Mouse (Mus musculus): ENCODE measurements around the gene Bmt2. TPM values are rescaled to one million over a fixed set of nuclear protein-coding genes. Genes with fewer than 3 reads are reported as not detected.

The Bmt2 gene
- total and polyA plus RNA-seq, 2 experiments from 2014 or later, result 8.7 to 13.1 TPM

DNA sequence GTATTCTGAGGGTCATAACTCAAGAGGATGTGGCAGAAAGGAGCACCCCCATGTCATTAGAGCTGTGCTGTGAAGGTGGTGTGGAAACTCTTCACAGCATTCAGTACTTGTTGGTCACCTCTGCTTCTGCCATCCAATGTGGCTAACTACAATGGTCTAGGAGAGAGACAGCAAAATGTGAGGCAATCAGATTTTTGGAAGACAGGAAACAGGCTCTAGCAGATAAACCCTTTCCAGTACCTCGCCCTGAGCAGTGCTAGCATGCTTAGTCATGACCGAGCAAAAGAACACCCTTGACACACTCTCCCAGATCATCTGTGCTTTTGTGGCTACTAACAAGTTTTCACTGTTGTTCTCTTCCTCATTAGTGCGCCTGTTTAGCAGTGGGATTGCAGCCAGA lies 60.7 kb downstream of the Bmt2 start:
- no peaks in the 10 kb centered on the region for H3K4me1 ChIP-seq (ENCODE audit: control insufficient read depth, insufficient read depth)
- no peaks in the 10 kb centered on the region for H3K9me3 ChIP-seq (replicated peaks; ENCODE audit: control insufficient read depth, low read length)
- 74% methylated on average over 3 of the region's 3 CpGs for WGBS
- no peak overlapping the region for H3K9ac ChIP-seq (replicated peaks; ENCODE audit: low read depth, low read length)
- no peak for DNase-seq (ENCODE audit: low spot score)
- no peak for TF ChIP-seq EP300 (IDR thresholded peaks at IDR 0.05; ENCODE audit: low read depth)
- no peak for TF ChIP-seq CTCF (IDR thresholded peaks at IDR 0.05; ENCODE audit: low read depth)
- H3K4me3 ChIP-seq (ENCODE audit: low read depth, low read length), result no peak overlapping the region
- no peaks in the 10 kb centered on the region for H3K27me3 ChIP-seq (ENCODE audit: control insufficient read depth, insufficient read depth, low read length)
- no peak overlapping the region for H3K27ac ChIP-seq (ENCODE audit: low read depth)
- H3K4me2 ChIP-seq (ENCODE audit: low read depth, low read length), result no peak overlapping the region
- ATAC-seq (ENCODE audit: insufficient read depth, low read depth), result no peak
- no peaks in the 10 kb centered on the region; the same call in 1 of the 2 replicates for H3K36me3 ChIP-seq (replicated peaks; ENCODE audit: control insufficient read depth, insufficient read depth, low read length)

DNA sequence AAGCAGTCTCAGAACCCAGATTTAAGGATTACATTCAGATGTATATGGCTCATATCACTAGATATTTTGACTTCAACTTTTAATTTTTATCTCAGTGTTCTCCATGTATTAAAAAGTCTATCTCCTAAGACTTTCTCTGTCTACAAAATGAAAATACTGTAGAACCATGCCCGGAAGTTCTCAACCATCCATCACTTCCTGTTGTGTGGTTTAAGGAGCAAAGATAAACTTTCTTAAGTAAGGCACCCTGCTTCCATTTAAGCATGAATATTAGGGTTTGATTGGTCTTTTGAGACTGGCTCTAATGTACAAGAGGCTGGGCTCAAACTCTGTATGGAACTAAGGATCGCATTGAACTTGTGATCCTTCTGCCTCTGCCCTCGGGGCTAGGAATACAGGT lies 63.2 kb downstream of the Bmt2 start:
- WGBS, result 82% methylated on average over 3 of the region's 3 CpGs

DNA sequence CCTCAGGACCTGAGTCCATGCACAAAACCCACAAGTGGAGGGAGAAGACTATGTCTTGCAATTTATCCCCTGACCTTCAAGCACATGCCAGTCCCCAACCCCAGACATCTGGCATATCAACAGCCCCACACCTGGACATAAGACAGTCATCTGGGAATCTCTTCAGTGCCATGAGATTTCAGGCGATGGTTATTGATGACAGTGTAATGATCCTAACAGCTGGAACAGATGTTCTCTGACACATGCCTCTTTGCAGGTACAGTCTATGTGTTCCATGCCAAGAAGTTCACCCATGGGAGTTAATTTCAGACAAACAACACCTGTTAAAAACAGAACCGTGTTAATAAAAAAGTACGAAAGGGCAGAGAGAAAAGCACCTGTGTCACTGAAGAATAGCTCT lies 64.1 kb downstream of the Bmt2 start:
- no peak for TF ChIP-seq EP300 (IDR thresholded peaks at IDR 0.05; ENCODE audit: low read depth)
- TF ChIP-seq CTCF (IDR thresholded peaks at IDR 0.05; ENCODE audit: low read depth), result no peak
- H3K27ac ChIP-seq (ENCODE audit: low read depth), result no peak overlapping the region
- no peaks in the 10 kb centered on the region for H3K27me3 ChIP-seq (ENCODE audit: control insufficient read depth, insufficient read depth, low read length)
- no peak overlapping the region for H3K4me2 ChIP-seq (ENCODE audit: low read depth, low read length)
- 75% methylated on average over 3 of the region's 3 CpGs for WGBS
- H3K9ac ChIP-seq (replicated peaks; ENCODE audit: low read depth, low read length), result no peak overlapping the region
- H3K36me3 ChIP-seq (replicated peaks; ENCODE audit: control insufficient read depth, insufficient read depth, low read length), result no peaks in the 10 kb centered on the region
- ATAC-seq (ENCODE audit: insufficient read depth, low read depth), result no peak
- H3K4me3 ChIP-seq (ENCODE audit: low read depth, low read length), result no peak overlapping the region
- no peaks in the 10 kb centered on the region for H3K9me3 ChIP-seq (replicated peaks; ENCODE audit: control insufficient read depth, low read length)
- no peak for DNase-seq (ENCODE audit: low spot score)
- no peaks in the 10 kb centered on the region for H3K4me1 ChIP-seq (ENCODE audit: control insufficient read depth, insufficient read depth)

More for the DNA sequence above, 63.2 kb downstream of the Bmt2 start:
- ATAC-seq (ENCODE audit: insufficient read depth, low read depth) (no peak), DNase-seq (ENCODE audit: low spot score) (no peak)
- no peak overlapping the region for H3K9ac ChIP-seq (replicated peaks; ENCODE audit: low read depth, low read length)
- TF ChIP-seq EP300 (IDR thresholded peaks at IDR 0.05; ENCODE audit: low read depth), result no peak
- no peak for TF ChIP-seq CTCF (IDR thresholded peaks at IDR 0.05; ENCODE audit: low read depth)
- H3K36me3 ChIP-seq (replicated peaks; ENCODE audit: control insufficient read depth, insufficient read depth, low read length), result no peaks in the 10 kb centered on the region
- H3K27ac ChIP-seq (ENCODE audit: low read depth), result no peak overlapping the region
- no peak overlapping the region for H3K4me3 ChIP-seq (ENCODE audit: low read depth, low read length)
- H3K4me1 ChIP-seq (ENCODE audit: control insufficient read depth, insufficient read depth), result no peaks in the 10 kb centered on the region
- H3K9me3 ChIP-seq (replicated peaks; ENCODE audit: control insufficient read depth, low read length), result no peaks in the 10 kb centered on the region
- H3K27me3 ChIP-seq (ENCODE audit: control insufficient read depth, insufficient read depth, low read length), result no peaks in the 10 kb centered on the region
- no peak overlapping the region for H3K4me2 ChIP-seq (ENCODE audit: low read depth, low read length)

DNA sequence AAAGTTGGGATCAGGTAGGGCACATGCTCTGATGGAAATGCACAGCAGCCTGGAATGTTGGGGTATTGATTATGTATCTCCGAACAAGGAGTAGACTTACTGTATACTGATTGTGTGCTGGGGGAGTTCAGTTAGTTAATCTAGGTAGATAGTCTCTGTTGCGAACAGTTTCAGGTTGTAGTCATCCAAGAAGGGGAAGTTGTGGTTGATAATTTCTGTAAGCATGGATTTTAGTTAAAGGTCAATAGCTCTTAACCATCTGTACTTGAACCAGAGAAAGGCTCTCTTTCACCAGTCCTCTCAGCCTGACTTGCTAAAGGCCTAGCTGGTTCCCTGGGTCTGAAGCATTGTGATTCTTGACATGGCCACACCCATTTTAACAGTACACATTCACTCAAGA lies 66.9 kb downstream of the Bmt2 start:
- no peak overlapping the region for H3K4me3 ChIP-seq (ENCODE audit: low read depth, low read length)
- DNase-seq (ENCODE audit: low spot score) (no peak), ATAC-seq (ENCODE audit: insufficient read depth, low read depth) (no peak)
- no peaks in the 10 kb centered on the region for H3K9me3 ChIP-seq (replicated peaks; ENCODE audit: control insufficient read depth, low read length)
- 99% methylated on average over 2 of the region's 2 CpGs for WGBS
- H3K4me2 ChIP-seq (ENCODE audit: low read depth, low read length), result no peak overlapping the region
- no peaks in the 10 kb centered on the region for H3K36me3 ChIP-seq (replicated peaks; ENCODE audit: control insufficient read depth, insufficient read depth, low read length)
- H3K27ac ChIP-seq (ENCODE audit: low read depth), result no peak overlapping the region
- peaks cover 14% of the 10 kb centered on the region for H3K4me1 ChIP-seq (ENCODE audit: control insufficient read depth, insufficient read depth)
- TF ChIP-seq EP300 (IDR thresholded peaks at IDR 0.05; ENCODE audit: low read depth), result no peak
- TF ChIP-seq CTCF (IDR thresholded peaks at IDR 0.05; ENCODE audit: low read depth), result no peak
- H3K27me3 ChIP-seq (ENCODE audit: control insufficient read depth, insufficient read depth, low read length), result no peaks in the 10 kb centered on the region
- H3K9ac ChIP-seq (replicated peaks; ENCODE audit: low read depth, low read length), result no peak overlapping the region

DNA sequence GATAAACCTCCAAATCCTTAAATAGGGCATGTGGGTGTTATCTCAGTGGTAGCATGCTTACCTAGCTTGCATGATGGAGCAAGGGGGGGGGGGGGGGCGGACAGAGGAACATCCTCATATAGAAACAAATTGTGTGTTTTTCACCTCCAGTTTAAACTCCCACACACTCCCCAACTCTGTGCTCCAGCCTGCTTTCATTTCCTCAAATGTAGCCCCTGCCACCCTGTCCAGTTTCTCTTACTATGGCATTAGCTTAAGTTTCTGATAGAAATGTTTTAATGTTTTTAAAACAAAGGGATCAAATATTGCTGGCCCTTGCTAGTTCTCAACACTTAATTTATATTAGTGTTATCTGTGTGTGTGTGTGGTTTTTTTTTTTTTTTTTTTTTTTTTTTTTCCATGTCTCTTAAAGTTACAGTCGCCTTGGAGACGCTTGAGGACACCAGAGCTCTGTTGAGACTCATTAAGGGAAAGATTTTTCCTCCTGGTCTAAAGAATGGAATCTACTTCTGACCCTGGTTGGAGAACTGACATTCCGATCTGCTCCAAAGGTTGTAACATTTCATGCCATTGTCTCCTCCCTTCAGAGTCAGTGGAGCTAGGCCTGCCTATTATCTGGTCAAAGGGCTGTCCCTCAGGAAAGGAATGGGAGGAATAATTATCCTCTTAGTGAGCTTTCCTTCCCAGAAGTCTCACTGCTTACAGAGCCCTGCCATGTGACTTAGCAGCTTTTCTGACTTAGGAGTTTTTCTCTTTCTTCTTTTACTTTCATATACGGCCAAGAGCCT lies 68.2 kb downstream of the Bmt2 start:
- Histone ChIP-seq H3K27me3 (ENCODE audit: control insufficient read depth, insufficient read depth, low read length) (no peaks in the 10 kb centered on the region), H3K4me1 (ENCODE audit: control insufficient read depth, insufficient read depth) (peaks cover 16% of the 10 kb centered on the region), H3K4me3 (ENCODE audit: low read depth, low read length) (no peak overlapping the region), H3K9ac (replicated peaks; ENCODE audit: low read depth, low read length) (no peak overlapping the region), H3K4me2 (ENCODE audit: low read depth, low read length) (no peak overlapping the region), H3K36me3 (replicated peaks; ENCODE audit: control insufficient read depth, insufficient read depth, low read length) (no peaks in the 10 kb centered on the region), H3K27ac (ENCODE audit: low read depth) (no peak overlapping the region), H3K9me3 (replicated peaks; ENCODE audit: control insufficient read depth, low read length) (no peaks in the 10 kb centered on the region)
- 76% methylated on average over 5 of the region's 5 CpGs for WGBS
- DNase-seq (ENCODE audit: low spot score) (no peak), ATAC-seq (ENCODE audit: insufficient read depth, low read depth) (no peak)
- no peak for TF ChIP-seq EP300 (IDR thresholded peaks at IDR 0.05; ENCODE audit: low read depth)
- no peak for TF ChIP-seq CTCF (IDR thresholded peaks at IDR 0.05; ENCODE audit: low read depth)

Data from heart, postnatal 0 days (tissue).